Mouse (Mus musculus): ENCODE results near the gene Inpp5d.
A peak's percentile ranks its signal among the peaks of the same experiment; 100 is the strongest.
"Not testable (repeated sequence)": the region's sequence is repeated elsewhere in the genome, so short reads cannot be mapped to it uniquely, and the experiment has no call there.

The Inpp5d gene

DNA sequence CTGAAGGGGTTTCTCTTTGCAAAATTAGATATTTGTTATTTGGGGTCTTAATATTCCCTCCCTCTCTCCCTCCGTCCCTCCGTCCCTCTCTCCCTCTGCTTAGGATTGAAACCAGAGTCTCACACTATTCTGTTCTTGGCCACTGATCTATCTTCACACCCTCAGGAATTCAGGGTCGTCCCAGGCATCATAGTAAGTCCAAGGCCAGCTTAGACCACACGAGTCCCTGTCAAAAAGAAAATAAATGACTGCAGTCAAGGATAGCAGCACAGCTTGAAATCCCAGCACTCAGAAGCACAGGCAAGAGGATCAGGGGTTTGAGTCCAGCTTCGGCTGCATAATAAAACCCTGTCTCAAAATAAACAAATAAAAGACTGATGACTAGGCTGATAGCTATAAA is 35.0 kb downstream of the Inpp5d start:
- no peak for DNase-seq (ENCODE audit: low spot score in 2 of 2)

DNA sequence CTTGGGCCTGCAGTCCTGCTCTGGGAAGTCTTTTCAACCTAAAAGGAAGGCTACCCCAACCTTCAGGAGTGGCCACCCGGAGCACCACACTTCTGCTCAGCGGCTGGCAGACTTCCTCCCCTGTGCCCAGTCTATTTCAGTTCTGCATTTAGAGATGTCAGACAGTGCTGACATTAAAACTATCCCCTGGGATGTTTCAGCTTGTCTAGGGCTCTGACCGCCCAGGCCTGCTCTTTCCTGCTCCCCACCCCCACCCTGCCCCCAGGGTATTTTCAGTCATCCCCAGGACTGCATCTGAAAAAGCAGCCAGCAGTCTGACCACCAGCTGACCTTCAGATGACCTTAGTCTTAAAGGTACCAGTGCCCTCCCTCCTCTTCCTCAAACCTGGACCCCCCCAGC is 38.0 kb downstream of the Inpp5d start:
- DNase-seq (ENCODE audit: low spot score in 2 of 2), result no peak

DNA sequence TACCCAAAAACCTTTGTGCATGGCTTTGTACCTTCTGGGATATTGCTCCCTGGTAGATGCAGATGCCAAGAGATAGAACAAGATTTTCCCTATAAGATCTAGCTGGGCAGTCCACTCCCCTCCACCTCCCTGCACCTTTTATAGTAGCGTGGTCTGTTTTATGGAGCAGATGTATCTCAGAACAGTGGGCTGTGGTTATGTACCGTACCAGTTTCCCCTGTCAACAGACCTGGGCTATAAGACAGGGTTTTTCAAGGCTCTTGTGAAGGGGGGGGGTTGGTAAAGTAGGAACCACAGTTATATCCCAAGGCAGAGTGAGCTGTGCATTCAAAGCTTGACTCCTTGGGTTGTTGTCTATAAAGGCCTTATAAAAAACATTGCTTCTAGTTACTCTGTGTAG is 38.4 kb downstream of the Inpp5d start:
- DNase-seq (ENCODE audit: low spot score in 2 of 2), result no peak

DNA sequence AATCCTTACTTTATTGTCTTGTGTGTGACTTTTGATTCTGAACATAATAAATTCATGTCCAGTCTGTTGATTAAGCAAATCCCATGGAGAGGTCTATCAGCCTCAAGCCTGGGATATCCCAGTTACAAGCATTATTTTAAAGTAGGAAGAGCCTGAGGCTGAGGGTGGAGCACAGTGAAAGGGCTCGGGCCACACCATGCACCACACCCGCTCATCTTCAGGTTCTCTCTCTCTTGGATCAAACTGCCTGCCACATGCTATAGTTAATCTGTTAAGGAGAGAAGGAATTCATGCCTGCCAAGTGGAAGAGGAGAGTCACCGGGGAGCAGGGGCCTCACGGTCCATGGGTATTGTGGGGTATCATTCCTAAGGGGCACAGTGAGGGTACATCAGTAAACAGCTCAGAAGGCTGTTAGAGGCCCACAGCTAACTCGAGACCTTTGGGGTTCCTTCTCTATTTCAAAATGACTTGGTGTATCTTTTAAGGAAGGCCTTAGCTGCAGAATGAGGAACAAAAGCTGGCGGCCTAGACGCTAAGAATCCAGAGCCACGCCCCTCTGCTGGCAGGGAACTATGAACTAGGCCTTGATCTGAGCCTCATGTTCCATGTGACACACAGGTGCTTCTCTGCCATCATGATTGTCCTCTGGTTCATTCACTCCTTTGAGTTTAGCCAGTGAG is 39.0 kb downstream of the Inpp5d start:
- peak; percentile 74 to 75 for DNase-seq (ENCODE audit: low spot score in 2 of 2)

DNA sequence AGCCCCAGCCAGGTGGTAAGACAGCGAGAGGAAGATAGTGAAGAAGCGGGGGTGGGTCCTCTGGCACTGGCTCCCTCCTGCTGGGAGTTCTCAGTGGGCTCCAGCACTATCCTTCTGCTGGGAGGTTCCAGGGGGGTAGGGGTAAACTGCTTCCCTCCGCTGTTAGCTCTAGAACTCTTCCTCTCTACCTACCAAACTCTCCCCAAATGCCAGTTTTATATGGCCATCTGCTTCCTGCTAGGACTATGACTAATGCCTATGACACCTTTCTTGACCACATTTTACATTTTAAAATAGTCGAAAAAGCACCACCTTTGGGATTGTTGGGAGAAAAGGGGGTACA is 39.5 kb downstream of the Inpp5d start:
- DNase-seq (ENCODE audit: low spot score in 2 of 2), result no peak

DNA sequence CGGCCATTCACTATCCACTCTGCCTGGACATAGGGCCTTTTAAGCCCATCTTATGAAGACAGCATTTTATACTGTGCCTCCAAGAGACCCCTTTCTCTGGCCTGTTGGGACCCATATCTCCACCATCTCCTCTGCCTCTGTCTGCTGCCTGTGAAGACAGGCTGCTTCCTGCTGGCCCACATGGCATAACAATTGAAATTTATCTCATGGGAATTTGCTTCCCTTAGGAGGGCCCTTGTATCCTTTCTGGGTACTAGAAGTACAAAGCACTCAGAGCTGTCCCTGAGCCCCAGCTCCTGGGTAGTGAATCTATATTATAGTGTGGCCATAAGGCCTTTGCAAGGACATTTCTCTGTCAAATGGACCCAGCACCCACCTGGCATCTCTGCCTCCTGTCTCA is 40.6 kb downstream of the Inpp5d start:
- no peak for DNase-seq (ENCODE audit: low spot score in 2 of 2)

DNA sequence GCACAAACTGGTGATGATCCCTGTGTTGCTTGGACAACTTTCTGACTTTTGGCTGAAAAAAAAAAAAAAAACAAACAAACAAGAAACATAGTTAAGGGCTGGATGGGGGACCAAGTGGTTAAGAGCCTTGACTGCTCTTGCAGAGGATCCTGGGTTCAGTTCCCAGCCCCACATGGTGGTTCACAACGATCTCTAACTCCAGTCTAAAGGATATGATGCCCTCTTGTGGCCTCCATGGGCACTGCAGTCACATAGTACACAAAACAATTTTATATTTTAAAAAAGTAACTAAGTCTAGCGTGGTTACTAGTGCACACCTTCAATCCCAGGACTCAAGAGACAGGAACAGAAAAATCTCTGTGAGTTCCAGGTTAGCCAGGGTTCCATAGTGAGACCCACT is 43.9 kb downstream of the Inpp5d start:
- DNase-seq (ENCODE audit: low spot score in 2 of 2), result no peak

DNA sequence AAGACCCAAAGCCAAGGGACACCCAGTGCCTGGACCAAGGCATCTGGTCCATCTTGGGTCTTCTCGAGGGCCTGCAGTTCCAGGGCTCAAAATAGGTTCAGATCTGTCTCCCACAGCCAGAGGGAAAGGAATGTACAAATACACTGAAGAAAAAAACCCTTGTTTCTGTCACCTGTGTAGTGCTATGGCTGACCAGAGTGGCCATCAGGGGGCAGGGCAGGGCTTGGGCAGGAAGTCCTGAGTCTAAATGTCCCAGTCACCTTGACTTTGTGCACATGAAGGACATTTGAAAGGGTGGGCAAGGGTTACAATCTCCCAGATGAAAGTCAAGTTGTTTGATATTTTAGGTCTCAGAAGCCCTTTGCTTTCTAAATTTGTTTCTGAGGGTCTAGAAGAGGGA is 46.9 kb downstream of the Inpp5d start:
- no peak for DNase-seq (ENCODE audit: low spot score in 2 of 2)

DNA sequence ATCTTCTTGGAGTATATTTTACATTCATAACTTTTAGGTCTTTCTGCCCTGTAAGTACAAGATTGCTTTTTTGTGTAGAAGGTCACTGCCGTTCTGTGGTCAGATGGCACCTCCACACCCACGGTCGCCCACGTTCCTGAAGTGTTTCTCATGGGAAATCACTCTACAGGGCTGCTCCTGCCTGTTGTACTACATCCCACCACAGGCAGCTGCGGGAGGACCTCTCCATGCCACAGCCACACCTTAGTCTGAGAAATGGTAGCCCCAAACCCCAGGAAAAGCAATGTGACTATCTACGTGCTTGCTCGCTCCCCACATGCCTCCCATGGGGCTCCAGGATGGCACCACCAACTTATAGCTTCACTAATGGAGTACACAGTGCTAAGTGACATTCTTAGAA is 48.2 kb downstream of the Inpp5d start:
- no peak for DNase-seq (ENCODE audit: low spot score in 2 of 2)

DNA sequence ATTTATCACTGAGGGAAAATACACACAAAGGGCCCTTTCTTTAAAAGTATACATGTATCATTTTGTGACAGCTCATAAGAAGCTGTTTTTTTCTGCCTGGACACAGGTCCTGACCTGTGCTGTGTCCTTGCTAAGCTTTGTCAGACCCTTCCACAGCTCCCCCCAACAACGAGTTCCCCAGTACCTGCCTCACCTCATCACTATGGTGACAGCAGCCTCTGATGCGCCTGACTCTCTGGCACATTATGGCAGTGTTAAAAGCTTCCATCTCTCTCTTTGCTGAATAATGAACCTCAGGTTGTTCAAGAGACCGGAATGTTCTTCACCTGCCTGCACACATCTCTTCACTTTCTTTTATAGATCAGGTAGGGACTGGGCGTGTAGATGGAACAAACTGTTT is 51.4 kb downstream of the Inpp5d start:
- DNase-seq (ENCODE audit: low spot score in 2 of 2), result no peak

DNA sequence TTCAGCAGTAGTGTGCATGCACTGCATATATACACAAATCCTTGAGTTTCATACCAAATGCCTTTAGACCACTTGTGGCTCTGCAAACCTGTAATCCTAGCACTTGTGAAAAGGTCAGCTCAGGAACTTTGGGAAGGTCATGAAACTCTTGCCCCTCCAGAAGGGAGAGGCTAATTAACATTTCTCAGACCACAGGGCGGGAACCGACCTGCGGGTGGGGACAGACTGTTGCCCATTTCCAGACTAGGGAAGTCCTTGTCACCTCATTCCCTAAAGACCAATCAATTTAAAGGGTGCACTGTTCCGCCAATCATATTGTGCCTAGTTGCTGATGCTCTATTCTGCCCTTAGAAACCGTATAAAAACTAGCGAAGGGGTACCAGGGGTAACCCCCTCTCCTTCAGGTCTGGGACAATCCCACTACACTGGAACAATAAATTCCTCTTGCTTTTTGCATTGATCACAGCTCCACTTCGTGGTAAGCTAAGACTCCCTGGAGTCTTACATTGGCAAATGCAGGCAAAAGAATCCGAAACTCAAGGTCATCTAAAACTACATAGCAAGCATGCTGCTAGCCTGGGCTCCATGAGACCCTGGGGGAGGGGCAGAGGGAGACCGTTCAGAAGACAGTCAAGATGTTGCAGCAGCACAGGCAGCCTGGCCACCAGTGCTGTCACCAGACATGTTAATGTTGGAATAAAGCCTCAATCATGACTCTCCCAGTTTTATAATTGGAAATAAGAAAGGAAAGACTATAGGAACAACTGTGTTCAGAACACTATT is 53.9 kb downstream of the Inpp5d start:
- no peak for DNase-seq (ENCODE audit: low spot score in 2 of 2)

DNA sequence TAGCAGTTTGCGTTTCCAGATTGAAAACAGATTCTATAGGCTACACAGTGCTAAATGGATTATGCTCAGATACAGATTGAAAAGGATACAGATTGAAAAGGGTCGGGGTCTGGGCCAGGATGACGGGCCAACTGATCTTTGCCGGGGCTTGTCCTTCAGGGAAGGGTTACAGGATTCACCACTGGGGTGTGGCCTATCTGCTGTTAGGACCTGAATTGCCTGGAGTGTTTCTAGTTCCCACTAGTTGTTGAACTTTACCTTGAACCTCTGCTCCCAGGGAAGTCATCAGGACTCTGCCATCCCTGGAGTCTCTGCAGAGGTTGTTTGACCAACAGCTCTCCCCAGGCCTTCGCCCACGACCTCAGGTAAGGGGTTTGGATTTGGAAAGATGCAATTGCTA is 55.9 kb downstream of the Inpp5d start:
- no peak for DNase-seq (ENCODE audit: low spot score in 2 of 2)

DNA sequence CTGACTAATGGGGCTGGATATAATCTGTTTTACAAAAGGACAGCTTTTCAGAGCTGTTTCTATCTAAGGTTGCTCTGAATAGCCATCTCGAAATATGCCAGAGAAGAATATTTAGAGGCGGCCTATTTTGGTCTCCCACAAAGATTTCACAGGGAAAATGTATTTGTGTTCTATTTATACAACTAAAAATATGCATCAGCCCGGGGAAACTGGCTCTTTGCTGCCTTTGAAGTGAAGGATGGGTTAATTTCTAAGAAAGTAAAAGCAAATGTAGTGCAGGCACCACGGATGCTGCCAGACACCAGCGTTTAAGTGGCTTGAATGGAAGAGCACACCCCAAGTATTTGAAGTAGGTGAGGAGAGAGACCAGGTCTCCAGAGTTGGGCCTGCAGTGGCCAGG is 59.0 kb downstream of the Inpp5d start:
- DNase-seq (ENCODE audit: low spot score in 2 of 2), result no peak

DNA sequence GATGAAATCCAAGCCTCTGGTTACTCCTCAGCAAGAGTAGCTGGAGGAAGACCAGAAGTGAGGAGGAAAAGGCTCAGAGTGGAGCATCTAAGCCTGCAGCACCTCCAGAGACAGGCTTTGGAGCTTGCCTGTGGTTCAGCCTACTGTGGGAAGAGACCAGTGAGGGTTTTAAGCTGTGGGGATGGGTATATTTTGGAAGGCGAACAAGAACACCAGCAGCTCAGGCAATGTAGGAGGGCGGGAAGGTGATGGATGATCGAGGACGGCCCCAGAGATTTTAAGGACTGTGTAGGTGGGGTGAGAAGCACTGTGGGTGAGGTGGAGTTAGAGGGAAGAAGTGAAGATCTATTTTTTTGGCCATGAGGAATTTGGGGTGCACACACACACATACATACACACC is 60.8 kb downstream of the Inpp5d start:
- no peak for DNase-seq (ENCODE audit: low spot score in 2 of 2)

DNA sequence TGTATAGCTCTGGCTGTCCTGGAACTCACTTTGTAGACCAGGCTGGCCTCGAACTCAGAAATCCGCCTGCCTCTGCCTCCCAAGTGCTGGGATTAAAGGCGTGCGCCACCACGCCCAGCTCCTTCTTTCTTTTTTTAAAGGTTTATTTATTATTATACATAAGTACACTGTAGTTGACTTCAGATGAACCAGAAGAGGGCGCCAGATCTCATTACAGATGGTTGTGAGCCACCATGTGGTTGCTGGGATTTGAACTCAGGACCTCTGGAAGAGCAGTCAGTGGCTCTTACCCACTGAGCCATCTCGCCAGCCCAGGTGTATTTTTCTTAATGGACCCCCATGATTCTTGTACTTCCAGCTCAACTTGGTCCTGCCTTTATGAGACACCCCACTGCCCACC is 62.4 kb downstream of the Inpp5d start:
- DNase-seq (ENCODE audit: low spot score in 2 of 2), result not testable (repeated sequence)

DNA sequence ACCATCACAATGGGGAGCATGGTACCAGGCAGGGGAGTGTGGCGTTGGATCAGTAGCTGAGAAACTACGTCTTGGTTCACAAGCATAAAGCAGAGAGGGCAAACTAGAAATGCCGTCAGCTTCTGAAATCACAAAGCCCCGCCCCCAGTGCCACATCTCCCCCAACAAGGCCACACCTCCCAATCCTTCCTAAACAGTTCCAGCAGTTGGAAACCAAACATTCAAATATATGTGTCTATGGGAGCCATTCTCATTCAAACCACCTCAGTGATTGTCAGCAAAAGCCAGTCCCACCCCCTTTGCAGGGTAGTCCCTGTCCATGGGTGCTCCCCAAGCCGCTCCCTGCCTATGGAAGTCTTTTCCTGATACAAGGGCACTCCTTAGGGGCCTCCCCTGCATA is 64.0 kb downstream of the Inpp5d start:
- no peak for DNase-seq (ENCODE audit: low spot score in 2 of 2)

DNA sequence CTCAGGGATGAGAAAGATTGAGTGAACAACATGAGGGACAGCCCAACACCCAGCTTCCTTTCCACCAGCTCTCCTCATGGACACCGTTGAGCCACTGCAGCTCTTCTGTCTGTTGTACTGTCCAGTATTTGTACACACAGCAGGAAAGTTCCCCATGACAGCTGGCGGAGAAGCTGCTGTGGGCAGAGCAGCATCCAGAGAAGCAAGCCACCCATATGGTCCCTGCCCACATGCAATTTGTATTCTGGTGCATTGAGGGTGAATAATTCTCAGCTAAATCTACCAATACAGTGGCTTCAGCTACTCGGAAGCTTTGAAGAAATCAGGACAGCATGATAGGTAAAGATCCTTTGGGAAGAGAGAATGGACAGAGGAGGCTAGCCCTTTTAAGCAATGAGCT is 64.7 kb downstream of the Inpp5d start:
- no peak for DNase-seq (ENCODE audit: low spot score in 2 of 2)

DNA sequence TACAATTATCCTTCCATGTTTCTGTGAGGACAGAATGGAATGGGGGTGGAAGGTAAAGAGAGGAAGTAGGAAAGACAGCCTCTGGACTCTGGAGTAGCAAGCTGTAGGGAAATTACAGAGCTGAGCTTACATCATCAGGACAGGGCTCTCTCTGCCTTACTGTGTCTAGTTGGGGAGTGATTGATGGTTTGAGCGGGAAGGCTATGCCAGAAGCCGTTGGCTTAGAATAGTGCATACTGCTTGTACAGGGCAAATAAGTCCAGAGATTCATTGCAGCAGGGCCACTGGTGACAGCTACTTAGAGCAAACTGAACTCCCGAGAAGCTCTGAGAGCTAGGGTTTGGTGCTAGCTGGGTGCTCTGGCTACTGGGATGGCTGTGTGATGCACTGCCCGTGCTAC is 66.2 kb downstream of the Inpp5d start:
- DNase-seq (ENCODE audit: low spot score in 2 of 2), result no peak

DNA sequence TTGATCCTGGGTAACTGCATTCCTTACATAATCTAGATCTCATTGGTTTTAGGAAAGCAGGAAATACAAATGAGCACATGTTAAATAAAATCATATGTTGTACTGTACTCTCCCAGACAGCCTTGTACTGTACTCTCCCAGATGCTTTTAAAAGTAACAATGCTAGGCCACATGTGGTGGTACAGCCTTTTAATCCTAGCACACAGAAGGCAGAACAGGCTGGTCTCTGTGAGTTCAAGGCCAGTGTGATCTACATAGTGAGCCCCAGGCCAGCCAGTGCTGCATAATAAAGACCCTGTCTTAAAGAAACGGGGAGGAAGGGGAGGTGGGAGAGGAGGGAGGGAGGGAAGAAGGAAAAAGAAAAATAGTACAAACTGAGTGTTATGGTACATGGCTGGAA is 66.9 kb downstream of the Inpp5d start:
- no peak for DNase-seq (ENCODE audit: low spot score in 2 of 2)

DNA sequence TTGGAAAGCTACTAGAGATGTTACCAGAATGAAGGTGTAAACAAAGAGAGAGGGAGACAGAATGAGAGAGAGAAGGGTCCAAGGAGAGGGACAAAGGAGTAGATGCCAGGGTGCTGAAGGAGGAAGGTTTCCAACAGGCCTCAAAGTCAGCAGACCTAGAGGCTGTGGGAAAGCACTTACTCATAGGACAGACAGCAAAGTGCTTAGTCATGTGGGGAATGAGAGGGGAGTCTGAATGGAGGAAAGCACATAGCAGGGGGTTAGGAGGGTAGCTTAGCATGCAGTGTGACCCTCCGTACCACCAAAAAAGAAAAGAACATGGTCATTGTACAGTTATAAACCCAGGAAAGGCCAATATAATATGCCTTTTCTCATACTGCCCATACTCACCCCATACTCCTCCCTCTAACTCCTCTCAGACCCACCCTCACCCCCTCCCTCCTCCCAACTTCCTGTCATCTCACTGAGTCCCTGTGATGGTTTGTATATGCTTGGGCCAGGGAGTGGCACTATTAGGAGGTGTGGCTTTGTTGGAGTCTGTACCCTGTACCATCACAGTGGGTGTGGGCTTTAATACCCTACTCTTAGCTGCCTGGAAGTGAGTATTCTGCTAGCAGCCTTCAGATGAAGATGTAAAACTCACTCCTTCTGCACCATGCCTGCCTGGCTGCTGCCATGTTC is 69.7 kb downstream of the Inpp5d start:
- no peak for DNase-seq (ENCODE audit: low spot score in 2 of 2)

DNA sequence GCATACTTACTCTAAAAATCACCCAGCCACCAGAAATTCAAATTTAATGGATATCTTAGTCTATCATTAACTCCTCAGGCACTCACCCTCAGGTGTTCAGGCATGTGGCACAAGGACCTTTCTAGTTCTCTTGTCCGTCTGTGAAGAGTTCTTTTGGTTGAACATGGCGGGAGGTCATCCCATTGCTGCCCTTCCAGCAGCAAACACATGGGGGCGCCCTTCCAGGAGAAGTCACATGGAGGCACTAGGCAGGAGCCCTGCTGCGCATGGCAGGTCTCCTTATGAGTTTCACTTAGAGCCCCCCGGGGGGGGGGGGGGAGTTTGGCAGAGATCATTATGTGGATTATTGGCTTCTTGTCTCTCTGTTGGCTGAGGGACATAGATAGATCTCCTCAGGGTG is 76.2 kb downstream of the Inpp5d start:
- peak; percentile 9 to 62 for DNase-seq (ENCODE audit: low spot score in 2 of 2)

DNA sequence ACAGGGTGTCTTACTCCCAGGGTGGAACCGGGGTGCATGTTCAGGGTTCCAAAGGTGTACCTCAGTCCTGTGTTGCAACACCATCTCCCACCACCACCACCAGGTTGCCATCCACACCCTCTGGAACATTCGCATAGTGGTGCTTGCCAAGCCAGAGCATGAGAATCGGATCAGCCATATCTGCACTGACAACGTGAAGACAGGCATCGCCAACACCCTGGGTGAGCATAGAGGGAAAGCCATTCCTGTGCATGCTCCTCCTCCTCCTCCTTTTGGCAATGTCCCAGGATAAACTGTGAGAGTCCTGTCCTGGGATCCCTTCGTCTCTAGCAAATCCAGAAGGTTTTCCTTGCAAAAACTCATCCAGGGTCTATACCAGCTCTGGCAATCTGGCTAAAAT is 77.9 kb downstream of the Inpp5d start:
- DNase-seq (ENCODE audit: low spot score in 2 of 2), result no peak

DNA sequence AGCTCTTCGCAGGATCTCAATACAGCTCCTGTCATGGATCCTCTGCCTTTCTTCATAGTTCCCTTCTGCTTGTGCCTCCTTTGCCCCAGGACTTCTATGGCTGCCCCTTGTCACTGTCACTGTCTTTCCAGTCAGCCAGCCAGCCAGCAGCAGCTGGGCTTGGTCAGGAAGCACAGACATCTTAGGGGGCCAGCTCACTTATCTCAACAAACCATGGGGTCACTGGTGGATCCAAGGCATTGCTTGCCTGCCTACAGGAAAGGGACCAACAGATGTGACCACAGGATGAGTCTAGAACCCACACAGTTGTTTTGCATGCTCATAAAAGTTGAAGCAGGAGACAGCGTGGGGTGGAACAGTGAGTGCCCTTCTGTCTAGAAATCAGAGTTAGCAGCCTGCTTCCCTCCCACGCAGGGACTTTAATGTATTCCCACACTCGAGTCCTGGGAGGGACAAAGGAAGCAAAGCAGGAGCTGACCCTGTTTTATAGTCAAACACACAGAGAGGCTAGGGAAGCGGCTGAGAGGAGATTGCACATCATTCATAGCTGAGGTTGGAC is 79.9 kb downstream of the Inpp5d start:
- DNase-seq (ENCODE audit: low spot score in 2 of 2), result no peak

All from thymus, postnatal 10 days (tissue).